Mouse (Mus musculus) adrenal gland, adult 2 months (tissue): ENCODE measurements around the gene Cd22. TPM values are rescaled to one million over a fixed set of nuclear protein-coding genes. Genes with fewer than 3 reads are reported as not detected.
"Not testable (repeated sequence)": the region's sequence is repeated elsewhere in the genome, so short reads cannot be mapped to it uniquely, and the experiment has no call there.

Experiments
- DNase-seq: peaks from one replicate; pipeline ENCODE4 v3.0.0; 2021
- long read RNA-seq: library from polyadenylated mRNA; stranded (forward); transcript quantifications from one replicate; pipeline ENCODE4 v2.0.0, GENCODE M21; 2021
- polyA plus RNA-seq: library from polyadenylated mRNA; depleted of rRNA; stranded (reverse); fragments of >200 nt; gene quantifications from 2 replicates; pipeline ENCODE4 v1.2.3, GENCODE M21; 2012; rRNA removed
- total RNA-seq, 2 experiments: library from RNA; stranded (reverse); gene quantifications; 2 replicates each; pipeline ENCODE4 v1.2.3; 2021

The Cd22 gene
- total RNA-seq (under 1 TPM; 0.40 to 0.97 TPM), polyA plus RNA-seq (0.45 and 0.57 TPM in 2 replicates)
- long read RNA-seq = 0 reads

DNA sequence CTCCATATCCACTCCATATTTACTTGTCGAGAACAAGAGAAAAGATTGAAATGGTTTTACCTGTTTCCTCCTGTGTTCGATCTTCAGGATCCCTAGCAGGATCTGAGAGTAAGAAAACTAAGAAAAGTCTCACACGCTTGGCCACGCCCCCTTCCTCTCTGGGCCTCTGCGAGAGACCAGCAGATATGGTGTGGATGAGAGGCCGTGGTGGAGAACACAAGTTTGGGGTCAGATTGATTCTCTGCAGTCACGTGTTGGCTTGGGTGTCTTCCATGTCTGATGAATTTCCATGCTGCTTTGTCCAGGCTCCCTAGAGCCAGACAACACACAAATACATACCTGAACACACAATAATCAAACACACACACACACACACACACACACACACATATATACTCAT is at the start of gene Cd22:
Cd22 (minus strand) TSS at position 167 of the 400 bp plus-strand sequence.
- no peak for DNase-seq

DNA sequence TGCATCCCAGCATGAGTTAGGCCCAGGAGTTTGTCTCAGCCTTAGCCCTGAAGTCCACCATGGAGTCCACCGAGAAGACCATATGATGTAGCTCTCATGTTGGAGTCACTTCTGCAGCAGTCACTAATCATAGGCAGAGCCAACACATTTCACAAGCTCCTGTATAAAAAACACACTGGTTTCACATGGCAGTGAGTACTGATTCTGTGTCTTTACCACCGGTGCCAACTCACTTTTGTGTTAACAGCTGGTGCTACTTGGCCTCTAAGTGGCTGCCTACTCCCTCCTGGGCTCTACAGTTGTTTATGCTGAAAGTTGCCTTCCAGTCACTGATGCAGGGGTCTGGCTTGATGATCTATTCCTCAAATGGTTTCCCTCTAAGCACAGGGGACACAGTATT is 44.4 kb upstream of the Cd22 start, which contains the start of gene Hamp2:
Hamp2 (minus strand) TSS at position 101 of the 400 bp plus-strand sequence.
- not testable (repeated sequence) for DNase-seq

DNA sequence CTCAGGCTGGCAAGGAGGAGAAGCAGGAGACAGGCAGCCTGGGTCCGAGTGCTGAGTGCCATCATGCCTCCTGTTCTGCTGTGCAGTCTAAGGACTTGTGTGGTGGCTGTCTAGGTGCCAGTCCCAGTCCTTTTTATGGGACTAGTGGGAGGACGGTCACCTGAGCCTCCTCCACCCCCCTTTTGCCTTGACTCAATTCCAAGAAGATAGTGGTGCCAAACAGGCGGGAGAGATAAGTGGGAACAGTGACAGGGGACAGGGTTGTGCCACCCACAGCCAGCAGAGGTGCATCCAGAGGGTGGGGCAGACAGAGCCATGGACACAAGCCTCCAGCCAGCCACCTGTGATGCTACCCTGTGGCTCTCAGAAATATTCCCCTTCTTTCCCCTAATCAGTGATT is 43.9 kb upstream of the Cd22 start:
- no peak for DNase-seq

DNA sequence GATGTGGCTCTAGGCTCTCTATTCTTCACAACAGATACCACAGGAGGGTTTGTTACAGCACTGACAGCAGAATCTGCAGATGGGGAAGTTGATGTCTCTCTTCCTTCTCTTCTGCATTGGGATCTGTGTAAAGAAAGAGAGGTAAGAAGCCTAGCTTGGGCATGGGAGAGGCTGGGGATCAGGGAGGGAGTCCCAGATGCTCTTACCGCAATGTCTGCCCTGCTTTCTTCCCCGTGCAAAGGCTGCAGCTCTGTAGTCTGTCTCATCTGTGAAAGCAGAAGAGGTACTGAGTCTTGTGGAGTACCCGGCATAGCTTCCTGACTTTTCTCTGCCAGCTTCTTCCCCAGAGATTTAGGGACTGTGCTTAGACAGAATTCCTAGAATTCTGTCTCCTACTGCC is 42.3 kb upstream of the Cd22 start:
- not testable (repeated sequence) for DNase-seq

DNA sequence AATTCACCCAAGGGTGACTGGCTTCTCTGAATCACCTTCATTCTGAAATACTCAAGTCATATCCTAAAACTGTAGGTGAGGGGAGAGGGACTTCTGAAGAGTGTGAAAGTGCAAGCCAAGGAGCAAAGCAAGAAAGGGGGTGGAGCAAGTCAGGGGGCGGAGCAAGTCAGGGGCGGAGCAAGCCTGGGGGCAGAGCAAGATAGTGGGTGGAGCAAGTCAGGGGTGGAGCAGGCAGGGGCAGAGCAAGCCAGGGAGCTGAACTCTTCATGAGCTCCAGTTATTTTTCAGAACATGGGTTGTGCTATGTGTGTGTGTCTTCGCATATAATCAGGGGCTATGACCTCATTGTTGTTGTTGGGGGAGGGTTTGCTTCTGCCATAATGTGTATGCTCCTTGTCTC is 40.1 kb upstream of the Cd22 start:
- DNase-seq = no peak

DNA sequence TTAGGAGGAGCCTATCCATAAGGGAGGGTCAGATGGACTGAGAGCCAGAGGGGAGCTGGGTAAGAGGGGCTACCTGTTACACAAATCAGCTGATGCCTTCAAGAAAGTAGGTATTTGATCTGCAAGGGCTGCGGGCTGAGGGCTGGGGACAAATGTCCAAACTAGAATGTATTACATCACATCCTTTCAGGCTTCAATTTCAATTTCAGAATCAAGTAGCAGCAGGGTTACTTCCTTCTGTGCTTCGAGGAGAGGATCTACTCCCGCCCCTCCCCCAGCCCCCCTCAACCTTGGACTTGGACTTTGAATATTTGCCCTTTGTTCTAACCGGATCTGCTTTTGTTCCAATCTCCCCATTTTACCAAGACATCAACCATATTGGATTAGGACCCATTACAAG is 37.1 kb upstream of the Cd22 start:
- DNase-seq = no peak

DNA sequence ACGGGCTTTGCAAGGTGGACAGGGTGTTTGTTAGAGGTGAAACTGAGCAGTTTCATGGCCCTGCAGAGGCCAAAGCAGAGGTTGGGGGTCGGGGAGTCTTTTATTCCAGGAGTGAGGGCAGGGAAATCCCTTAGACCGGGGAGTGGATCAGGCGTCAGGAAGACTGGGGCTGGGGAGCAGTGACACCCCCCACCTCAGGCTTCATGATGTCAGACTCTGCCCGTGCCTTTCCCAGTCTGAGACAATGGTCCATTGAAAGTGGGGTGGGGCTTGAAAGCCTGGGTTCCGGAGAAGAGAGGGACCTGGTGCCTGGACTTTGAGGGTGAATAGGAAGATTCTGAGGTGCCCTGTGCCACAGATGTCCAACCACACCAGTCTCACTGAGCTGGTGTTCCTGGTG is 36.6 kb upstream of the Cd22 start:
- DNase-seq = no peak

DNA sequence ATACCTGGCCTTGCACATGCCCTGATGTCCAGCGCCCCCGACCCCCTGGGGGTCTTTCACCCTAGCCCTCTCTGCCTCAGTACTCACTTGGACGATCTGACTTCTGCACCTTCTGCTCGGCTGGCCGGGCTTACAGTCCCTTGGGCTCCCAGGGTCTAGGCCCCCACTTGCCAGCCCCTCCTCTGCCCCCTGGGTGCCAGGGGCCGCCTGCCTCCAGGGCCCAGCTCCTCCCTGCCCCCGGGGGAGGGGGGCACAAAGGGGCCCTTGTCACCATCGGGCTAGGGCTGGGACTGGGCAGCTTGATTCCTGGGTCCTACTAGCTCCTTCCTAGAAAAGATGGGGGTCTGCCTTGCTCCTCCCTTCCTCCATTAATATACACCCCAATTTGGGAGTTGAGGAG is 34.6 kb upstream of the Cd22 start, which contains the start of gene Mag:
Mag (minus strand) TSS at position 142 of the 400 bp plus-strand sequence.
- no peak for DNase-seq

DNA sequence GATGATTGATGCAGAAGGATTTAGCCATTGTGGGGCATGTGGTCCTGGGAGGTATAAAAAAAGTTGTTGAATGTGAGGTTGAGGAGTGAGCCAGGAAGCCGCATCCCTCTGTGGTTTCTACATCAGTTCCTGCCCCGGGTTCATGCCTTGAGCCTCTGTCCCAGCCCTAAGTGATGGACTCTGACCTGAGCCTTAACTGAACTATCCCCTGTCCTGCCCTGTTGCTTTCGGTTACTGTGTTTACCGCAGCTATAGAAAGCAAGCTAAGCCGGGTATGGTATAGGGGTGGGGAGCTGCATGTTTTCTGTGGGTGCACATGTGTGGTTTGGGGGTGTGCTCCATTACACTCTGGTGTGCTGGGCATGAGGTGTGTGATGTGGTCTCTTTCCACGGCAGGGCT is 29.6 kb upstream of the Cd22 start:
- no peak for DNase-seq

DNA sequence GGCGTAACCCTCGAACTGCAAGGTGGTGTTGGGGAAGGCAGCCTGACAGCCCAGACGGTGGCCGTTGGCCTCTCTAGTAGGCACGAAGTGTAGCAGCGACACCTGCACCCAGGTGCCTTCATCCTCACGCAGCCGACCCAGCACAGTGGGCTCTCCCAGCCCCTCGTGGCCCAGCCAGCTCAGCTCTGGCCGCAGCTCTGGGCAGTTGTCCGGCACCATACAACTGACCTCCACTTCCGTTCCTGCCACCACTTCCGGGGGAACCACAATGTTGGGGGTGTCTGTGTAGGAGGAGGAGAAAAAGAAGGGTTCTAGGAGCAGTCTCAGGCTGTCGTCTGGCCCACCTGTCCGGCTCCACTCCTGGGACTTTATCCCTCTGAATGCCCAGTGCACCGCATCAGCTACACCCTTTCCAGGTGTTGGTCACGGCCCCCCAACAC is 28.9 kb upstream of the Cd22 start:
- DNase-seq = no peak

DNA sequence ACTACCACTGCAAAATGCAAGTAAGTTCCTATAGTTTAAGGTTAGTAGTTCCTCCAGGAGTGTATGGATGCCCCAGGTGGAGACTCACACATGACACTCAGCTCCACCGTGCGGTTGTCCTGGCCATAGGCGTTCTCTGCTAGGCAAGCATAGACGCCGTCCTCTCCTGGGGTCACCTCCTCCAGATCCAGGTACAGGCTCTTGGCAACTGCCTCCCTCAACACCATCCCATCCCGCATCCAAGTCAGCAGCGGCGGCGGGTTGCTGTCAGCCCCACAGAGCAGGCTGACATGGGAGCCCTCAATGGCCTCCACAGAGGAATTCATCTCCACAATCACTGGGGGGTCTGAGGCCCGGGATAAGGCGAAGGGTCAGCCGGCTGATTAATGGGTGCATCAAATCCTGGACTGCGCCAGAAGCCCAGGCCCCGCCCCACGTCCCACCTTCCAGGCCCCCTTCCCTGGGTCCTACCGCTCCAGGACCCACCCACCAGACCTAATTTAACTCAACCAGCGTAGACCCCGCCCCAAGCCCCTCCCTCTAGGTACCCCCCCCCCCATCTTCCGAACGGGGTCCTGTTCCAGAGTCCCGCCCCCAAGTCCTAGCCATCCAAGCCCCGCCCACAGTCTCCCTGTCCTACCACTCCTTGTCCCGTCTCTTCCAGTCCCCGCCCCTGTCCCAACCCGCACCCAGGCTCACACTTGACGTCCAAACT is 28.3 kb upstream of the Cd22 start:
- DNase-seq = no peak

DNA sequence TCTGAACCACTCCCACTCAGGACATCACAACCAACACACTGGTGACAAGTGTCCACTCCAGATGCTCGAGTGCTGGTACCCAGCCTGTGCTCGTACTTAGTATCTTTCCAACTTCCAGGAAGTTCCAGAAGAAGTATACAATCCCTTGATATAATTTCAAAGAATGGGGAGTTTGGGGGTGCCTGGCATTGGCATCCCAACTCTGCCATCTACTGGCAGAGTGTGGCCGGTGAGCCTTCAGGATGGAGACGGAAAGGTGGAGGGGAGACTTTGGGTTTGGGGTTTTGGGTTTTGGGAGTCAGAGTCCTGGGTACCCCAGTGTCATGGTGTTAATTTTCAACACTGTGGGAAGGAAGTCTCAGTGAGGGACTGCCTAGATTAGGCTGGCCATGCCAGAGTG is 23.9 kb upstream of the Cd22 start:
- DNase-seq = no peak

DNA sequence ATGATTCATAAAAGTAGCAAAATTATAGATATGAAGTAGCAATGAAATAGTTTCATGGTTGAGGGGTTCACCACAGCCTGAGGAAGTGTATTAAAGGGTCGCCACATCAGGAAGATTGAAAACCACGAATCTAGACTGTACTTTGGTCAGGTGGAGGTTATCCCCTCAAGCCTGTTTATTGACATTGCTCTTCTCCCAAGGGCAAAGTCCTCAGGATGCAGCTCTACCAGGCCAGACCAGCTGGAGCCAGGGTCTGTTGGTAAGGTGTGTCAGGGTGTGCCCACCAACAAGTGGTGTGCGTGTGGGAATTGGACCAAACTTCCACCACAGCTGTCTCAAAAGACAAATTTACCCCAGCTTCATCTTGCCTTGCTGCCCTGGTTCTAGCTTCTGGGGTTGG is 15.1 kb upstream of the Cd22 start:
- DNase-seq = no peak

DNA sequence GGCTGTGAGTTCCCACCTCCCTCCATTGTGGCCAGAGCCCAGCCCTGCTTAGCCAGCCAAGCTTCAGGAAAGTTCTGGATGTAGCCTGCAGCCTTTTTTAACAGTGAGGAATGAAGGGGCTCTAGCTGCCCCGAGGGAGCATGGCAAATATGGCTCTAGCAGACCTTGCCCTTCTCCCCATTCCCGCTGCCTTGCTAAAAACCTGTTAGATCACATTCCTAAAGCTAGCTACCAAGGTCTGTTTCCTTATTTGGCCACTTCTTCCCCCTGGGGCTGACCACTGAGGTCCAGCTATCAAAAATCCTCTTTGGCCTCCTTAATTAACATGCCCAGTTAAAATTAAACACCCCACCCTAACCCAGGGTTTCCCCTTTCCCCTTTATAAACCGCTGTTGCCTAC is 12.4 kb upstream of the Cd22 start:
- DNase-seq = no peak

DNA sequence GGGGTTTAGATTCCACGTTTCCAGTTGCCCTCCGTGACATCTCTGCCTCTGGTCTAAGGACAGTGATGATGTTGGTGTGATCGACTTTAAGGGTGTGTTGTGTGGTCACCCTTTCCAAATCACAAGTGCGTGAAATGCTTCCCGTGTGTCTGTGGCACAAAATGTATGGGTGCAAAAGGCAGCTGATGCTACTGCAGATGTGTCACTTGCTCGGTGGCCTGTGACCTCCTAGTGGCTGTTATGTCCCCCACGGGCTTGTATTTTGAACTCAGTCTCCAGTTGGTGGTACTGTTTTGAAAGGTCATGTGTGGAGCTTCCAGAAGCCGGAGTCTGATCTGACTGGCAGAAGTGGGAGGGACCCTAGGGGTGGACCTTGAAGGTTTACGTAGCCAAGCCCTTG is 11.6 kb upstream of the Cd22 start:
- DNase-seq = no peak

DNA sequence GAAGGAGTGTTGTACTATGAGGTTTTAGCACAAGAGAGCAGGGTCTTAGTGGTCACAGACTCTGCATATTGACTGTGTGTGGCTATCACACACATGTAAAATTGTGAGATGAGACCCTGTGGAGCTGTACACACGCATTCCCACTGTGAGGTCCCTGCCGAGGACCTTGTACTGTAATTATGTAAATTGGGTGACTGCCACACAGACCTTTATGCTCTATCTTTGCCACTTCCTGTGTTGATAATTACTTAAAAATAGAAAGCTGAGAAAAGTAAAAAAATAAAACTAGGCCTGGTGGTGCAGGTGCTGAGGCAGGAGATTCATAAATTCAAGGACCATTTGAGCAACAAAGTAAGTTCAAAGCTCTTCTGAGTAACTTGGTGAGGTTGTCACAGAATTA is 10.5 kb upstream of the Cd22 start:
- DNase-seq = no peak

DNA sequence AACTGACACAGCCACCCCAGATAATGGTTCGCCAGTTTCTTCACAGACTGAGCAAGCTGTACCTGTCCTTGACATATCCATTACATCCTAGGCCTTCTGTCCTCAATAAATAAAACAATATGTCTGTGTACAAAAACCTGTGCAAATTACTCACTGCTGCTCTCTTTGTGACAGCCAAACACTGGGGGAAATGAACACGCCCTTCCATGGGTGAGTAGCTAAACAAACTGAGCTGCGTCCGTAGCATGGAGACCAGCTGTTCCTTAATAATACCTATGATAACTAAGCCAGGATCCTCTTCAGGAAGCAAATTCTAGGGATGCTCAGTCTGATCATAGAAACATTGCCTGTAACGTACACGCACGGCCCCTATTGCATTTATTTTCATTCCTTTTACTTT is 8.6 kb upstream of the Cd22 start:
- no peak for DNase-seq

DNA sequence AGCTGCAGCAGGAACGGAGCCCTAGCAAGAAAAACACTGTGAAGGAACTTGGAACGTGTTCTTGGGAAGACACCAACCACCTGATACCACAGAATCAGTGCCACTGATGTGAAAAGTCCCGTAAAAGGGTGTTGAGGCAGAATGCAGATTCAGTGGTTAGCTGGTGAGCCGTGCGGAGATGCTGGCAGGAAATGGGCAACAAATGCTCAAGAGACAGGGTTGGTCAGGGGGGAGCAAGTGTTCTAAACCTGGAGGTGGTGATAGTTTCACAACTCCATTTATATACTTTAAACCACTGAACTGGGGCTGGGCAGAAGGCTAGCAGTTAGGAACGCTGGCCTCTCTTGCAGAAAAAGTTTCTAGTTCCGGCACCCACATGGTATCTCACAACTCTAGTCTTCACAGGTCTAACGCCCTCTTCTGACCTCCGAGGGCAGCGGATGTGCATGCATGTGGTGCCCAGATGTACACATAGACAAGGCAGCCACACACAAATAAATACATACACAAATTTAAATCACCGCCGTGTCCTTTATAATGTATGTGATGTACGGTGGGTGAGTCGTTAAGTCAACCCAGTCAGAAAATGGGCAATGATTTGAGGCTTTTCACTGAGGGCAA is 7.5 kb upstream of the Cd22 start:
- no peak for DNase-seq

DNA sequence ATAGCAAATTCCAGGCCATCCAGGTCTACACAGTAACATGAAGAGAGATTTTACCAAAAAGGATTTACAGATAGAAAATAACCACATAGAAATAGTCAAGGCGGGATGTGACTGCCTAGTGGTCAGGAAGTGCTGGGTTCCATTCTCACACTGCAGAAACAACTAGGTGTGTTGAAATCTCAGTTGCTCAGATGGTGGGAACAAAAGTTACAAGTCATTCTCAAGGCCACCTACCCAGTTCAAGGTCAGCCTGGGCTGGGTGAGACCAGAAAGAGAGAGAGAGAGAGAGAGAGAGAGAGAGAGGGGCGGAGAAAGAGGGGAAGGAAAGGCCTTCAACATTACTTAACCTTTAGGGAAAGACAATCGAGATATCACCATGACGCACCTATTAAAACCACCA is 6.7 kb upstream of the Cd22 start:
- peak; percentile 38 for DNase-seq

DNA sequence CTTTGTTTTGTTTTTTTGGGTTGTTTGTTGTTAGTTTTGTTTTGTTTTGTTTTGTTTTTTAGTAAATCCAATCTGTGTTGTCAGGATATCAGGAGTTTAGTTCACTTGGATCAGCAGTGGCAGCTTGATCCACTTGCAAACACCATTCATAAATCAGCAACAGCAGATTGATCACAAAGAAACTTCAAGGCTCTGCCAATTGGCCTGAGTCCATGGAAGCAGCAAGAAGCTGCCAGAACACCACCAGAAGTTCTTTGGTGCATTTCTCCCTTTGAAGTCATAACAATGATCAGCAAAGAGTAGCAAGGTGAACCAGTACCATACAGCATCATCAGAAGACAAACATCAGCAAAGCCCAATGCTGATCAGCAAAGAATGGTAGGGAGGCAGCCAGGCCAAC is 3.9 kb upstream of the Cd22 start:
- DNase-seq = peak; percentile 27

DNA sequence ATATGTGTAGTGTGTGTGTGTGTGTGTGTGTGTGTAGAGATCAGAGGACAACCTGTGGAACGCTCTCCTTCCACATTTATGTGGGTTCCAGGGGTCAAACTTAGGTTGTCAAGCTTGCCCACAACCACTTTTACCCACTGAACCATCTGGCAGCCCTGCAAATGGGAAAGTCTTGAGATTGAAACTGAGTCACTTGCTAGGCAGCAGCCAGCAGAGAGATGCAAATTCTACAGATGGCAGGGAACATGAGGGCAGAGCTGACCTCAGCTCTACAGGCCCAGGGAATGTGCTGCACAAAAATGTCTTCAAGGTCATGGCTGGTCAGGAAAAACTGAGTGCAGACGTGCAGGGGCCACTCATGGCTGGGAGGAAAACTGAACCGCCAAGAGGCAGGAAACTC is 1.2 kb upstream of the Cd22 start:
- DNase-seq = no peak

DNA sequence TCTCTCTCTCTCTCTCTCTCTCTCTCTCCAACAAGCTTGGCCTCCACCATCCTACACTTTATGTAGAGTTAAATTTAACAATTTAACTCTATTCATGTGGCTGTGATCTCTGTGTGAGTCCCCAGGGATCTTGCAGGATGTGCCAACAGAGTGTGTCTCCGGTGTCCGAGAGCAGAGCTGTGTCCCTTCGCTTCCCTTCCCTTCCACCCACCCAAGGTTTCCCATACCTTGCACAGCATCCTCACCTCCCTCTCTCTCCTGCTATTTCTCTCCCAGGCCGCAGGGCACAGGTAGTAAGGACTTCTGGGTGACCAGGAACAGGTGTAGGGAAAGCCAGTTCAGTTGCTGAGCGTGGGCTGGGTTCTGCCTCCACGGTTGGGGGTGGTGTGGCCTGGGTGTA is 1.2 kb downstream of the Cd22 start:
- no peak for DNase-seq

DNA sequence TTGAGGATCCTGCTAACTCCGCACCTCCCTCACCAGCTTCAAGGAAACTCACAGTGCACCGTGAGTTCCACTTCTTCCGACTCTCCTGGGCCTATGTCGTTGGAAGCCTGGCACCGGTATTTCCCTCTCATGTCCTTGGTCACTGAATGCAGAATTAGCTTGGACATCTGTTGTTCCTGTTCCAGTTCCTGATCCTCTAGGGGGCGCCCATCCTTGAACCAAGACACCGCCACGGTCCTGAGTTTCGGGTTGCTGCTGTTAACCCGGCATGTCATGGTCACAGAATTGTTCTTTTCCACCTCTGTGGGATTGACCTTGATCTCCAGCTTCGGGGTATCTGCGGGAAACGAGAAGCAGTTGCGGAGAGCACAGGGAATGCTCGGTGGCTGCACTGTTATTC is 7.1 kb downstream of the Cd22 start:
- DNase-seq = peak; percentile 80

DNA sequence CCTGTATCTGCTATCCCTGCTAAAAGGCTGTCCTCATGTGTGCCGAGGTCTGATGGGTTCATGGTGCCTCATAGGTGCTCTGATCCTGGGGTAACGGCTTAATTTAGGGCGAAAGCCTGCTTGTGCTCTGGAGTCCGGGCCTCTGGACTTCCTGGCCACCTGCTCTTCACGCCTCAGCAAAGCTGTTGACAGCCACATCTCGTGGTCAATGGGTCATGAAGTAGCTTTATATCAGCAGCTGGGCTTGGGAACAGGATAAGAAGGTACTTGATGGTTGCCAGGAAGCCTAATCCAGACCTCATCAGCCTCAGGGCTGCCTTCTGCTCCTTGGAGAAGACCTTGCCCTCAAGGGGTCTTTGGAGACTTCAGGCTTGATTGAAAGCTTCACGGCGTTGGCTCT is 16.8 kb downstream of the Cd22 start:
- DNase-seq = no peak
